Mouse (Mus musculus): ENCODE results near the gene Adora2a.

Gene Adora2a

GRCm38 (mm10) chr10:75312361-75312760, 4.3 kb upstream of the Adora2a start:
- DNase-seq (ENCODE audit: low spot score in 2 of 2): no peak

- DNase-seq (ENCODE audit: low spot score in 2 of 2): peak; percentile 37 to 59
Measured at GRCm38 (mm10) chr10:75314190-75314980, 2.3 kb upstream of the Adora2a start.

GRCm38 (mm10) chr10:75315756-75316155, 921 bp upstream of the Adora2a start:
- DNase-seq (ENCODE audit: low spot score in 2 of 2): no peak

DNA sequence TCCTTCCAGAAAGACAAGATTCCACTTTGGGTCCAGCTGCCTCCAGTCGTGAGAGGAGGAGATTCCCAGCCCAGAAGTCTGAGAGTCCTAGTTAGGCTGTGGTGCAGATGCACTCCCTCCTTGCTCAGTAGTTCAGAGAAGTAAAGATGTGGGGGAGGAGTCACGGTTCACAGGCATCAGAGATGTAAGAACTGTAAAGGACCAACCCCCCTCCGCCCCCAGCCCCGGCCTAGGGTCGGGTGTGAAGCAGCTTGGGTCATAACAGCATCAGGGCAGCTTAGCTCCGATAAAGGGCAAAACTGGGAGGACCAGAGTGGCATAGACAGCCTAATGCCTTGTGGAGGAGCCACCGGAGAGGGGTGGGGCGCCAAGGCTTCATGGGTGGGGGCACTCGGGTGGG, 205 bp upstream of the Adora2a start:
- DNase-seq (ENCODE audit: low spot score in 2 of 2): no peak

DNA sequence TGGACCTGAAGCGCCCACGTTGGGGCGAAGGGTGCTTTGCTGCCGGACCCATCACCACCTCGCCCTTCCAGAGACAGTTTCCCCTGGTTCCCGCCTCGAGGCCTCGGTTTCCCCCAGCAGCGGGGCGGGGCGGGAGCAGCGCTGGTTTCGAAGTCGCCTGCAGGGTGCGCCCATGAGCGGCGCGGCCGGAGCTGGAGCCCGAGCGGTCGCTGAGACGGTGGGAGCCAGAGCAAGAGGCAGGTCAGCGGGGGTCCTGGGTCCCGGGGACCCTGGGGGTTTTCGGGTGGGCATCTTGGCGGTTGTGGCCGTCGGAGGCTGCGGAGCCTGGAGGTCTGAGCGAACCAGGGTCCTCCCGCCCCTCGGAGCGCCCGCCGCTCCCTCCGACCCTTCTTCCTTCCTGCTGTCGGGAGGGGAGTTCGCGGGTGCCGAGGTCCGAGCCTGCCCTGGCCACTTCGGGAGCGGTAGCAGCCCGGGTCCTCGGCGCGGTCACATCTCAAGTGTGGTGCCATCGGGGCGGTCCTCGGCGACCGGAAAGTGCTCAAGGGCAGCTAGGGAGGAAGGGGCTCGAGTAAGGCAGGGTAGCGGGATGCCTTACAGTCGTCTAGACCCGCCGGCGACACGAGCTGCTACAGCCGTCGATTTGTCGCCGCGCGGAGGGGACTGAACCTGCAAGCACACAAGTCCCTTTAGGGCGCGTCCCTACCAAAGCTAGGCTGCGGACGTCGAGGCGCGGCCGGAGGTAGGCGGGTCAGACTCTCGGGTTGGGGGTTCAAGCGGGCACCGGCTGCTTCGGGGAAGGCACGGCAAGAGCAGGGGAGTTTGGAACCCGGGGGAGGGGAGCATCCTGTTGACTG, 458 bp downstream of the Adora2a start:
- peak; percentile 47 to 66 for DNase-seq (ENCODE audit: low spot score in 2 of 2)

DNA sequence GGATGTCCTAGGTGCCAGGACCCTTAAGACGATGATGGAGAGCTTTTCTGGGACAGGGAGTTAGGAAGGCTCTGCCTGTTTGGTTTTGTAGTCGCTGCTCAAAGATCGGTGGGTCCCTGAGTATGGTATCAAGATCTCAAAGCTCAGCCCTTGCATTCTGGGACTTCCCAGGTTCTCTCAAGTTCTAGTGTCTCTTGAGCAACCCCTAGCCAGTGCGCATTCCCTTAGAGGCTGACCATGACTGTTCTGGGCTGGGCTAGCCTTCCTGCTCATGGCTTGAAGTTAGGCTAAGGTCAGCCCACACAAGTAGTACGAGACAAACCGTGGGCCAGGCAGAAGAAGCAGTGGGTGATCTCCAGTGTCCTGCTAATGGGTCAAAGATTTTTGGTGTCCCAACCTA, 1.5 kb downstream of the Adora2a start:
- DNase-seq (ENCODE audit: low spot score in 2 of 2): no peak

DNA sequence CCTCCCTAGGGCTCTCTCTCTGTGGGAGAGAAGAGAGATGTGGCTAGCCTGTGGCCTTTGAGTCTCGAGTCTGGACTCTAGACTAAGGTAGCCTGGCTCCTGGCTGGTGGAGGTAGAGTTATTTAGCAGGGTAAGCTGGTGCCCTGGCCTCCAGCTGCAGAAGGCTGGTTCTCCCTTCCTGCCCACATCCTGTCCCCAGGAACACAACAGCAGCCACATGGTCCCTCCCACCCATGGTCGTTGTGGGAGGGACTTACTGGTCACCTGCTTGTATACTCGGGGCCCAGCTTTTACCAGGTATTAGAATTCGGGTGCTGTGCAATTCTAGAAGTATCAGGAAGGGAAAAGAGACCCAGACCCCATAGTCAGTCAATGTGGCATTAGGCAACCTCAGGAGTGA, 3.6 kb downstream of the Adora2a start:
- no peak for DNase-seq (ENCODE audit: low spot score in 2 of 2)

DNA sequence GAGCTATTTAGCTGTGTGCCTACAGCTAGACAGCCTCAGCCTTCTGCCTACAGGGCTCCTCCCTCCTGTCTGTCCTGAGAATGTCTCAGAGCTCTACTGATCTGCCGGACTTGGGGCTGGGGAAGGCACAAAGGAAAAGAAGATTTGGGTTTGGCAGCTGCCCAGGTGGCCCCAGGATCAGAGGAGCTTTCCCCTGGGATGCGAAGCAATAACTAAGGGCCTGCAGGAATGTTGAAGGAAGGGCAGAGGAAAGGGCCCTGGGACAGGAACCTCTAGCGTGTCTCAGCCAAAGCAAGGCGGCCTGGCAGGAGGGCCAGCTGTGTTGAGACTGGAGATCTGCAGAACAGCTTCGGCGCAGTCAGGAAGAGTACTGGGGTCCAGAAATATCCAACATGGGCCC, 6.3 kb downstream of the Adora2a start:
- no peak for DNase-seq (ENCODE audit: low spot score in 2 of 2)

DNA sequence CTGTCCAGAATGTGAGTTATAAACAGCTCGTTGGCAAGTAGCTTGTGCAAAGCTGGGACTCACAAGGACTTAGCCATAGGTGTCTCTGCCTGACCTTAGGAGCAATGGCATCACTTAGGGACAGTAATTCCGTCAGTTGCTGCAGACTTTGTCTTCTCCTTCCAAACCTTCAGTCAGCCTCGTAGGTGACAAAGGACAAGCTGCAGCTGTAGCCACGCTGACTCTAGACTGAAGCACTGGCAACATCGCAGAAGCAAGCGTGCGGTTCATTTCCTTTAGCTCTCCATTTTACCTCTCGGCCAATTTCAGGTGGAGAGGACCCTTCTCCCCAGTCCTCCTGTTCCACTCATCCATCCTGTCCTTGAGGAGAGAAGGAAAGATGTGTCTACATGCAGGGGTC, 7.3 kb downstream of the Adora2a start:
- no peak for DNase-seq (ENCODE audit: low spot score in 2 of 2)

DNA sequence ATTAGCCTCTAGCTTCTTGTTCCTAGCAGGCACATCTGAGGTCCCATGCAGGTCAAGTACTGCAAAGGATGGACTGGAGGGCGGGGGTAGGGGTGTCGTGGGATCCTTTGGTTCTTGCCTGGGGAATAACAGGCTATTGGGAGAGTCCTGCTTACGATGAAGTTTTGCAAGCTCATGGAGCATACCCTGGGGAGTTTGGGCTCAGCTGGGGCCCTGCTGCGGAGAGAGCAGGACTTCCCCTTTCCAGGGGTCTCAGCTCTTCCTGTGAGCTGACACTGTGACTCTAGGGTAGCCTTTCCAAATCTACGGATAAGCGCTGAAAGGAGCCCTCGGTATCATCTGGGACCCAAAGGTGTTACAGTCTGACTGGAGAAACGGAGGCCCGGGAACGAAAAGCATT, 7.7 kb downstream of the Adora2a start:
- no peak for DNase-seq (ENCODE audit: low spot score in 2 of 2)

DNA sequence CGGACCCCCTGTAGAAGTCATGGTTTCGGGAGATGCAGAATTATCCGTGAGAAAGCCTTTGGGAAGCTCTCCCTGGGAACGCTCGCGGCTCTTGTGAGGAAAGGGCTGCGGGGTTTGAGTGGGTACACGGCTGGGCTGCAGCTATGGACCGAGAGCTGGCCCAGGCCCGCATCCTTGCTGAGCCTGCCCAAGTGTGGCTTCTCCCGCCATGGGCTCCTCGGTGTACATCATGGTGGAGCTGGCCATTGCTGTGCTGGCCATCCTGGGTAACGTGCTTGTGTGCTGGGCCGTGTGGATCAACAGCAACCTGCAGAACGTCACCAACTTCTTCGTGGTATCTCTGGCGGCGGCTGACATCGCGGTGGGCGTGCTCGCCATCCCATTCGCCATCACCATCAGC, 9.1 kb downstream of the Adora2a start:
- DNase-seq (ENCODE audit: low spot score in 2 of 2): no peak

DNA sequence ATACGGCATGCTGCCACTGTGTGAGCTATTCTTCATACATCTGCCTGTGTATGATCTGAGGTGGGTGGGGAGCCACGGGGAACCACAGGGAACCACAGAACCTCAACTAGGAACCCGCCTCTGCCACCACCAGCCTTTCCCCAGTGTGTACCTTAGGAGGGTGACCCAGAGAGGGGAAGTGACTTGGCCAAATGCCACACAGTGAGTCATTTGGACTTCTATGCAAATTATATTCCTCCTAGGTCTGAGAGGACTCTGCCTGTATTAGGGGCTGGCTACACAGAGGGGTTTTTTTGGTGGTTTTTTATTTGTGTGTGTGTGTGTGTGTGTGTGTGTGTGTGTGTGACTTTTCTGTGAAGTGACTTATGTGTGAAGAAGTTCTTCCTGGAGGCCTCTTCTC, 9.9 kb downstream of the Adora2a start:
- DNase-seq (ENCODE audit: low spot score in 2 of 2): peak in 1 of 2 experiments; percentile 66

GRCm38 (mm10) chr10:75327081-75327480, 10.4 kb downstream of the Adora2a start:
- DNase-seq (ENCODE audit: low spot score in 2 of 2): no peak

GRCm38 (mm10) chr10:75328201-75328704, 11.6 kb downstream of the Adora2a start:
- DNase-seq (ENCODE audit: low spot score in 2 of 2): no peak

DNA sequence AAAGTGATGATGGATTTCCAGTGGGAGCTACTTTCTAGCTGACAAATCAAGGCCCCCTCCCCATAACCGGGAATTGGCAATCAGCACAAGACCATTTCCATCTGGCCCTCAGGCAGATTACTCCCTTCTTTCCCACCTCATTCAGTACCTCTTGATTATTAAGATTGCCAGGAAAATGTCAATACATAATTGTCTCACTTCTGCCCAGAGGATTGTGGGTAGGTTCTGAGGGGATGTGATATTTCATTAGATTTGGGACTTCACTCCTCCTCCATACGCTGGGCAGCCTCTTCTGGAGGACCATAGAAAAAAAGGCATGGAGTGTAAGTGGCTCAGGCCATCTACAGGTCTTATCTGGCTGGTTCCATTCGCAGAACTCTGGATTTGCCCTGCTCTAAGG, 15.6 kb downstream of the Adora2a start:
- DNase-seq (ENCODE audit: low spot score in 2 of 2): no peak

- no peak for DNase-seq (ENCODE audit: low spot score in 2 of 2)
Measured at GRCm38 (mm10) chr10:75333176-75333776, 16.6 kb downstream of the Adora2a start.

DNA sequence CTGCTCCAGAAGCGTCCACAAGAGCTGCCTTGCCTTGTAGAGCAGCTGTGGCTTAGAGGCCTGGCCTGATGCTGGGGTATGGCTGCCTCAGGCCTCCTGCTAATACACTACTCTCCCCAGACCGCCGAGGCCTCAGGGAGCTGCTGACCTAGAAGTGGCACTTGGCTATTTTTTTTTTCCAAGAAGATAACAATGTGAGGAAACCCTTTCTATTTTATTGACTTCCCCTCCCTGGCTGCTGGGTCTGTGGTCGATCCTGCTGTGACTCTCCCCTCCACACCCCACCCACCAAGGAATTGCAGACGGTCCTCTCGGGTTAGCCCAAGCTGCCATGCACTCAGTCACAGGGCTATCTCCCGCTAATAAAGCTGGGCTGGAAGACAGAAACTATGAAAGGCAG, 17.5 kb downstream of the Adora2a start:
- DNase-seq (ENCODE audit: low spot score in 2 of 2): no peak

DNA sequence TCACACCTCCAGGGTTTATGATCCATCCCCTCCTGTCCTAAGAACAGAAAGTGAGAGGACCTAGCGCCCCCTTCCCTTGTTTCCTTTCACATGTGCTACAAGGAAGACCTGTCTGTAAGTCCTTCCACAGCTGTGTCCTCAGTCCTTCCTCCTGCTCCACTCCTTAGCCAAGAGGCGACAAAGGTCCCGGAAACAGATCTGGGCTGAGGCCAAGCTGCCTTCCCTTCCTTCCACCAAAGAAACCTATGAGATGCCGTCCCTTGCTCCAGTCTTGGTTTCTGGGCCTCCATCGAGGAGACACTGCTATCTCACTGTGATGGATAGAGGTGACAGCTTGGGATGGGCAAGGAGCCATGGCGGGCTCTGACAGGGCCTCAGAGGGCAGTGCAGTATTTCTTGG, 18.4 kb downstream of the Adora2a start:
- DNase-seq (ENCODE audit: low spot score in 2 of 2): no peak

GRCm38 (mm10) chr10:75337231-75337630, 20.6 kb downstream of the Adora2a start:
- DNase-seq (ENCODE audit: low spot score in 2 of 2): no peak

DNA sequence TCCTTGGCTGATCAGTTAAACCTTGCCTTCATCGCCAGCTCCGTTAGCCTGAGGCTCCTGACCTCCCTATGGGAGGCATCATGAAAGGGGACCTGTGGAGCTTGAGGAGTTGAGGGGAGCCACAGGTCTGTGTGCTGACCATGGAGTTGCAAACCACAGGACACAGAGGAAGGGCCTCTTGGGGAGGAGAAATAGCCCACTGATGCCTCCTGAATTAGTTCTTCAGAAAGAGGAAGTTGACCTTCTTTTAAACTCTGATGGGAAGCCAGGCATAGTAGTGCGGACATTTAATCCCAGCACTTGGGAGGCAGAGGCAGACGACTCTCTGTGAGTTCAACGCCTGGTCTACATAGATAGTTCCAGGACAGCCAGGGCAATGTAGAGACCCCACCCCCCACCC, 22.2 kb downstream of the Adora2a start:
- no peak for DNase-seq (ENCODE audit: low spot score in 2 of 2)

GRCm38 (mm10) chr10:75339377-75339776, 22.7 kb downstream of the Adora2a start:
- no peak for DNase-seq (ENCODE audit: low spot score in 2 of 2)

DNA sequence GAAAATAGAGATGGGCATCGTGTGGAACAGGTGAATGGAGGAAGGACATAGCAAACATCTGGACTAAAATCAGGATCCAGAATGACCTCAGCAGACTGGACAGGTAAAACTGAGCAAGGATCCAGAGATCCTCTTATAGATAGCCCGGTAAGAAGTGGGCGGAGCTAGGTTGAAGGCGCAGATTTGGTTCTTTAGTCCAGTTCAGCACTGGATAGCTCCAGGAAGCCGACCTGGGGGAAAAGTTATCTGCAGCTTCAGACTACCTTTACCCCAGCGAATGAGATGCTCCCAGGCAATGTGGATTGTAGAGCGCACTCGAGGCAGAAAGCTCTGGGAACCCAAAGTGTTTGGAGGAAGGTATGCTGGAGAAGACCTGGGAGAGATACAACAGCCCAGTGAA, 25.3 kb downstream of the Adora2a start:
- no peak for DNase-seq (ENCODE audit: low spot score in 2 of 2)
